Mouse (Mus musculus): ENCODE measurements around the gene Pdzd8. TPM values are rescaled to one million over a fixed set of nuclear protein-coding genes. Genes with fewer than 3 reads are reported as not detected.
A peak's percentile ranks its signal among the peaks of the same experiment; 100 is the strongest.

Gene Pdzd8
- polyA plus RNA-seq, 1 experiment from 2014 or later = 9.0 TPM

DNA sequence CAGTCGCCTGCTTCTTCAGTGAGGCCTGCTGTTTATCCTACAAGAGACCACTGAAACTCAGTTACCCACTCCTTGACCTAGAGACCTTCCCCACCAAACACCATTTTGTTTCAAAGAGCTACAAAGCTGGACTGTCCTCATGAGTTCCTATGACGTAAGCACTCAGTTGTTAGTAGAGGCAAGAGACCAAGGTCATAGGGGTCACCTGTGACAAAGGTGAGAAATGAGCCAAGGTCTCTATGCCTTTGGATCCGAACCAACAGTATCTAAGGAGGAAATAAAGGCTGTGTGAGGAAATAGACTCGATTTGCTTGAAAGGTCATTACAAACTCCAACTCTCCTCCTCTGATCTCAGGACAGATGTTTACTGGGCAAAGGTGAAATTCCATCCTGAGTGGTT lies 25.4 kb upstream of the Pdzd8 start:
- H3K4me3 ChIP-seq (replicated peaks) = no peak overlapping the region
- no peaks in the 10 kb centered on the region for H3K36me3 ChIP-seq
- H3K9me3 ChIP-seq (replicated peaks) = no peaks in the 10 kb centered on the region
- H3K4me2 ChIP-seq = no peak overlapping the region
- ATAC-seq (replicated peaks; ENCODE audit: low FRiP score) = no peak
- no peak overlapping the region for H3K27ac ChIP-seq
- WGBS = 81% methylated on average over 4 of the region's 4 CpGs
- no peak overlapping the region for H3K9ac ChIP-seq
- H3K27me3 ChIP-seq = no peaks in the 10 kb centered on the region
- no peaks in the 10 kb centered on the region for H3K4me1 ChIP-seq

DNA sequence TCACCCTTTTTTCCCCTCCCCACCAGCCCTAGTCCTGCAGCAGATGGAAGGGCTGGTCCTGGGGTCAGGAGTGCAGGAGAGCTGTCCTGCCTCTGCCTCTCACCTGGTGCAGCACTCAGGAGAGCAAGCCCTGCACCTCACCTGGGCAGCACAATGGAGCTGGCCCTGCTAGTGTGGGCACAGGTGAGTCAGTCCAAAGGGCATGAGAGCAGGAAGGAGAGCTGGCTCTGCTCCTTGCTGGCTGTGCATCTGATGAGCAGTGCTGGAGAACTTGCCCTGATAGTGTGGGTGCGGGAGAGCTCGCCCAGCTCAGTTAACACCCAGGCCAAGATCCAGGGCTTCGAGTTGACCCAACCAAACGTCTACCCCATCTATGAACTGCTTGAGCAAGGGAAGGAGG lies 22.3 kb upstream of the Pdzd8 start:
- no peaks in the 10 kb centered on the region for H3K4me1 ChIP-seq
- WGBS = 79% methylated on average over 4 of the region's 4 CpGs
- no peak overlapping the region for H3K4me2 ChIP-seq
- H3K36me3 ChIP-seq = no peaks in the 10 kb centered on the region
- H3K27me3 ChIP-seq = no peaks in the 10 kb centered on the region
- no peak overlapping the region for H3K9ac ChIP-seq
- no peak overlapping the region for H3K4me3 ChIP-seq (replicated peaks)
- H3K9me3 ChIP-seq (replicated peaks) = no peaks in the 10 kb centered on the region
- ATAC-seq (replicated peaks; ENCODE audit: low FRiP score) = no peak
- H3K27ac ChIP-seq = no peak overlapping the region

DNA sequence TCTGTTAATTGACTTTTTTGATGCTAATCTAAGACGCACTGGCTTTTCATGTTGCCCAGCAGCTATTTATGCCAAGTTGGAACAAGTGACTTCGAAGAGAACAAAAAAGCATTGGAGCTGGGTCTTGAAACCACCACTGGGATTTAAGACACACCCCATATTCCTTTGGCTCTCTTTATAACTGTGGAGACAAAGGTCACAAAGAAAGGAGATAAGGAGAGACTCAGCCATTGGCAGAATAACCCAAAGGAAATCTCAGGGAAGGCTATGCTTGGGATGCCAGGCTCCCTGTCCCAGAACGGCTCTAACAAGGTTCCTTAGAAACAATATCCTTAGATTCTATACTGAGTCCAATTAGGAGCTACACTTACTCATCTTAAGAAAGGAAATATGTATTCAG lies 21.1 kb upstream of the Pdzd8 start:
- no peaks in the 10 kb centered on the region for H3K9me3 ChIP-seq (replicated peaks)
- no peaks in the 10 kb centered on the region for H3K4me1 ChIP-seq
- no peak overlapping the region for H3K4me3 ChIP-seq (replicated peaks)
- no peak overlapping the region for H3K27ac ChIP-seq
- 73% methylated on average over 3 of the region's 3 CpGs for WGBS
- no peak overlapping the region for H3K4me2 ChIP-seq
- no peaks in the 10 kb centered on the region for H3K36me3 ChIP-seq
- no peaks in the 10 kb centered on the region for H3K27me3 ChIP-seq
- no peak overlapping the region for H3K9ac ChIP-seq
- ATAC-seq (replicated peaks; ENCODE audit: low FRiP score) = no peak

DNA sequence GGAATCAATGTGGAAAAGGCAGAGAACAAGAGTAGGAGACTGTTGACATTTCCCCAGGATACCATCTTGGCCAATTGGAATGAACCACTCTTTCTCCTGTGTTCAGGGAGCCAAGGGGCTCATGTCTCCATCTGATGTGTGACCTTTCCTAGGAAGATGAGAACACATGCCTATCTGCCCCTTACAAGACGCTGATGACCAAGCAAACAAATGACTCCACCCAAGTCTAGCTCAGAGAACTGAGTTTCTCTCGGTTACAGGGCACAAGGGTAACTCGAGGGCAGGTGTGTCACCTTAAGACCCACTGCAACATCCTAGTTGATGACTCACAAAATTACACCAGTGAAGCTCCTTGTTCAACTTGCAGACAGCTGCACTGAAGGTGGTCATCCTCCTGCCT lies 18.1 kb upstream of the Pdzd8 start:
- H3K4me3 ChIP-seq (replicated peaks) = no peak overlapping the region
- no peak overlapping the region for H3K27ac ChIP-seq
- WGBS = 86% methylated on average over 3 of the region's 3 CpGs
- H3K4me1 ChIP-seq = no peaks in the 10 kb centered on the region
- no peaks in the 10 kb centered on the region for H3K9me3 ChIP-seq (replicated peaks)
- no peak for ATAC-seq (replicated peaks; ENCODE audit: low FRiP score)
- H3K9ac ChIP-seq = no peak overlapping the region
- H3K36me3 ChIP-seq = no peaks in the 10 kb centered on the region
- H3K27me3 ChIP-seq = no peaks in the 10 kb centered on the region
- no peak overlapping the region for H3K4me2 ChIP-seq

DNA sequence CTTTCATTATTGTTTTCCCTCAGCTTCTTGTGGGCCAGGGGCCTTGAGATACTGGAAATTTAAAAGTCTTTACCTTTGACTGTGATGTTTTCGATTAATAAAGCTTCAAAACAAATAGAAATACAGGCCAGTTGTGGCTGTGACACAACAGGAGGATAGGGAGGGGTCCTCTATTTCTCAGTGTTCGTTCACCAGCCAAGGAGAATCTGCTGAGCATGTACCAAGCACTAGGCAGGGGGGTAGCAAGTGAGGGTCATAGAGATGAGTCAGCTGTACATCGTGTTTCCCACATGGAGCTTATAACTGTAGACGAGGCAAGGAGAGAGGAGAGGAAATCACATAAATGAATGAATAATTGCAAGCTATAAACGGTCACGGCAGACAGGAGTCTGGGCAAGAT lies 17.1 kb upstream of the Pdzd8 start:
- Histone ChIP-seq H3K27me3 (no peaks in the 10 kb centered on the region), H3K9ac (no peak overlapping the region), H3K4me2 (no peak overlapping the region), H3K4me1 (no peaks in the 10 kb centered on the region), H3K36me3 (no peaks in the 10 kb centered on the region), H3K9me3 (replicated peaks) (no peaks in the 10 kb centered on the region), H3K27ac (no peak overlapping the region), H3K4me3 (replicated peaks) (no peak overlapping the region)
- no peak for ATAC-seq (replicated peaks; ENCODE audit: low FRiP score)
- 65% methylated on average over 6 of the region's 6 CpGs for WGBS

DNA sequence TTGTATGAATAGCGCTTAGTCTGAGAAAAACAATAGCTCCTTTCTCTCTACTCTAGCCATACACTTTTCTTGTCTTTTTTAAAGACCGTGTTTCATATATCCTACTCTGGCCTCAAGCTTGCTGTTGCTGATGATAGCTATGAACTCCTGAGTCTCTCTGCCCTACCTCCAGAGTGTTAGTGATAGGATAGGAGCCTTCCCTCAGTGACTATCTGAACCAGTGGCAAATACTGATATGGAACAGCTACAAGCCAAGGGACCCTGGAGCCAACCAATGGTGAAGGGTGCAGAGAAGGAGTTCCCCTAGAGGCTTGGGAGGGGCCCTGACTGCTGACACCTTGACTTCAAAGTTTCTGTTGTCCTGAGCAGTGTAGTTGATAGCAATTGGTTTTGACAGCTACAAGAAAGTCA lies 14.9 kb upstream of the Pdzd8 start:
- no peaks in the 10 kb centered on the region for H3K27me3 ChIP-seq
- ATAC-seq (replicated peaks; ENCODE audit: low FRiP score) = peak; percentile 79
- WGBS = 72% methylated on average over 2 of the region's 2 CpGs

DNA sequence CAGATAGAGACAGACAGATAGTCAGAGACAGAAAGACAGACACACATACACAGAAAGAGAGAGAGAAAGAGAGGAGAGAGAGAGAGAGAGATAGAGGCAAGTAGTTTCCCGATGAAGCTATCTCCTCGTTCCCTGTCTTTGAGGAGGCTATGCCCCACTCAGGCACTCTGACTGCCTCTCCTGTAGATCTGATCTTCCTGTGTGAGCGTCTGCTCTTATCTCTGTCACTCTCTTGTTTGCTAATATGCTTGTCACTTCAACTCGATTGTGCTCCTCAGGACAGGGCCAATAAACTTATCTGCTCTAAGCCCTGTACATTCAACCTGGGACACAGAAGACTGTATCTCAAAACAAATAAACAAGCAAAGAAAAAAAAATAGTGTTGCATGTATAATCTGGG lies 13.6 kb upstream of the Pdzd8 start:
- Histone ChIP-seq H3K4me1 (no peaks in the 10 kb centered on the region), H3K9ac (no peak overlapping the region), H3K9me3 (replicated peaks) (no peaks in the 10 kb centered on the region), H3K27ac (no peak overlapping the region), H3K36me3 (no peaks in the 10 kb centered on the region), H3K4me2 (no peak overlapping the region), H3K4me3 (replicated peaks) (no peak overlapping the region), H3K27me3 (no peaks in the 10 kb centered on the region)
- 72% methylated on average over 4 of the region's 4 CpGs for WGBS
- no peak; the same call in 1 of the 2 replicates for ATAC-seq (replicated peaks; ENCODE audit: low FRiP score)

More for the DNA sequence above, 14.9 kb upstream of the Pdzd8 start:
- H3K4me2 ChIP-seq = no peak overlapping the region
- no peaks in the 10 kb centered on the region for H3K4me1 ChIP-seq
- no peak overlapping the region for H3K4me3 ChIP-seq (replicated peaks)
- no peak overlapping the region for H3K9ac ChIP-seq
- no peak overlapping the region for H3K27ac ChIP-seq
- H3K9me3 ChIP-seq (replicated peaks) = no peaks in the 10 kb centered on the region
- H3K36me3 ChIP-seq = no peaks in the 10 kb centered on the region

DNA sequence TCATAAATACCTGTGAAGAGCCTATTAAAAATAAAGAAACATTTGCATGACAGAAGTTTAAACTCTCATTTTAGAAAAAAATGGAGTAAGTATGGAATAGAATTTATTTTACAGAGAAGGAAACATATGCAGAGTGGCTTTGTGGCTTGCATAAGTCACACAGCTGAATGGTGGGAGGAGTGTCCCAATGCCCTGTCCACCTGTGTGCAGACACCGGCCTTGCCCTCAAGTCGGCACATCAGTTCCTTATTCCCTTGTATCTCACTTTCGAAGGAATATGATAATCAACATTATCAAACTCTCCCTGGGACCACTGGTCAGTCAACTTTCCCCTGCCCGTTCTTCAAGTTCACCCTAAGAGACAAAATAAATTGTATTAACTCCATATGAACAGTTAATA lies 12.3 kb upstream of the Pdzd8 start:
- 85% methylated on average over 4 of the region's 4 CpGs for WGBS
- ATAC-seq (replicated peaks; ENCODE audit: low FRiP score) = no peak
- Histone ChIP-seq H3K9ac (no peak overlapping the region), H3K4me1 (no peaks in the 10 kb centered on the region), H3K4me2 (no peak overlapping the region), H3K27me3 (no peaks in the 10 kb centered on the region), H3K27ac (no peak overlapping the region), H3K36me3 (no peaks in the 10 kb centered on the region), H3K9me3 (replicated peaks) (no peaks in the 10 kb centered on the region), H3K4me3 (replicated peaks) (no peak overlapping the region)

DNA sequence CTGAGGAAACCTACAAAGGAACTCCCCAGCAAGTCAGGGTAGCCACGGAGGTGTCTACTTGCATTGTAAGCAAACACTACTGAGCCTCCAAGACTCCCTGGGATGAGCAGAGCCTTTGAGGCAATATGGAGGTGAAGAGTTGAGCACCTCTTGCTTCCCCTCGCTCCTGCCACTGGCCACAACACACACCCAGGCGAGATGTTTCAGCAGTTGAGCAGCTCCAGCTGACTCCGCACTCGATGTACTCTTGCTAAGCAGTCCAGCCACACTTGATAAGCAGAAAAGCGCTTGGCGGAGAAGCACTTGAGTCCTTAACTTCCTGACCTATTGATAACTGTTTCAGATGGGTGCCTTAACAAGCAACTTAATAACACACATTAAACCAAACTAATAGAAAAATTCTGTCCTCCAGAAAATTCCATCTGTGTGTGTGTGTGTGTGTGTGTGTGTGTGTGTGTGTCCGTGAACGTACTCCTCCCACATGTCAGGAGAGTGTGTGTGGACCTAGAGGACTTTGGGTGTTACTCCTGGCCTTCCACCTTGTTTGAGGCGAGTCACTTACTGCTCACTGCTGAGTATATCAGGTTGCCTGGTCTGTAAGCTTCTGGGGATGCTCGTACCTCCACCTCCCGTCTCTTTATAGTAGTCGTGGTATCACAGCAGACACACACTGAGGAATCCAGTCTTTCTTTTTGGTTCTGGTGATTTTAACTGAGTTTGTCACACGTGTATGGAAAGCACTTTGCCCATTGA lies 11.4 kb upstream of the Pdzd8 start:
- Histone ChIP-seq H3K4me1 (no peaks in the 10 kb centered on the region), H3K36me3 (no peaks in the 10 kb centered on the region), H3K9ac (no peak overlapping the region), H3K27ac (no peak overlapping the region), H3K9me3 (replicated peaks) (no peaks in the 10 kb centered on the region), H3K27me3 (no peaks in the 10 kb centered on the region), H3K4me3 (replicated peaks) (no peak overlapping the region), H3K4me2 (no peak overlapping the region)
- ATAC-seq (replicated peaks; ENCODE audit: low FRiP score) = no peak
- 63% methylated on average over 14 of the region's 14 CpGs for WGBS

DNA sequence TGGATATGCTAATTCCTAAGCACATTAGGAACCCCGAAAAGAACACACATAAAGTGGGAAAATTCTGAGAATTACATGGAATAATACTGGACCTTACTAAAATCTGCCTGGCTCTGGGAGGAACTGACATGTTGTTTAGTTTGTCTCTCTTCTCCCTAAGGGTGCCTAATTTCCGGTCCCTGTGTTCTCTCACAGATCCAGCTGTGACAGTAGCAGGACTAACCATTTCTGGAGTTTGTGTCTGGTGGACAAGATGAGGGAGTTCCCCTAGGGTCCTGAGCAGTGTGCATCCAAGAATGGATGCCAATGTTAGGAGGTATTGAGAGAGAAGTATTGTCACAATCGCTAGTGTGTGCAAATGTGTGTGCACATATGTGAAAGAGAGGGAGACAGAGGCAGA lies 10.8 kb upstream of the Pdzd8 start:
- 76% methylated on average over 3 of the region's 3 CpGs for WGBS
- ATAC-seq (replicated peaks; ENCODE audit: low FRiP score) = no peak
- Histone ChIP-seq H3K4me2 (no peak overlapping the region), H3K27ac (no peak overlapping the region), H3K9ac (no peak overlapping the region), H3K4me3 (replicated peaks) (no peak overlapping the region), H3K9me3 (replicated peaks) (no peaks in the 10 kb centered on the region), H3K36me3 (no peaks in the 10 kb centered on the region), H3K27me3 (no peaks in the 10 kb centered on the region), H3K4me1 (no peaks in the 10 kb centered on the region)

DNA sequence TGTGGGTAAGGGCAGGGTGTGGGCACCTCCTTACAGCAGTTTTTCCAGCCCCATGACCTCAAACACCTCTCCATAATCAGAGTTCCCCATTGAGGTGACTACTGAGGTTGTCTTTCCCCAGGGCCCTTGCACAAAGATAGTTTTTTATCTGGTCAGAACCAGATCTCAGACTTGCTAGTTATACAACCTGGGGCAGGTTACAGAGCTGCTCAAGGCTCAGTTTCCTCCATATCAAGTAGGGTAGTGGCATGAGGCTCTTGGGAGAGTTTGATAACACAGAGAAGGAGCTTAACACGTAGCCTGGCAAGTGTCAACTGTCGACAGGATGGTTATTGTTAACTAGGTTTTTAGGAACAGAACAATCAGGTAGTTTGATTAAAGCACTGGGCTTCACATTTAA lies 9.3 kb upstream of the Pdzd8 start:
- ATAC-seq (replicated peaks; ENCODE audit: low FRiP score) = no peak

DNA sequence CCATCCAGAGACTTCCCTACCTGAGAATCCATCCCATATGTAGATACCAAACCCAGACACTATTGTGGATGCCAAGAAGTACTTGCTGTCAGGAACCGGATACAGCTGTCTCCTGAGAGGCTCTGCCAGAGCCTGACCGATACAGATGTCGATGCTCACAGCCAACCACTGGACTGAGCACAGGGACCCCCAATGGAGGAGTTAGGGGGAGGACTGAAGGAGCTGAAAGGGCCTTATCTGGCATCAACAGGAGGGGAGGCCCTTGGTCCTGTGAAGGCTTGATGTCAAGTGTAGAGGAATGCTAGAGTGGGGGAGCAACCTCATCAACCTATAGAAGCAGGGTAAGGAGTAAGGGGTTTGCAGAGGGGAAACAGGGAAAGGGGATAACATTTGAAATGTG lies 7.2 kb upstream of the Pdzd8 start:
- H3K36me3 ChIP-seq = no peaks in the 10 kb centered on the region
- no peaks in the 10 kb centered on the region for H3K4me1 ChIP-seq
- 66% methylated on average over 3 of the region's 3 CpGs for WGBS
- no peak overlapping the region for H3K9ac ChIP-seq
- H3K4me2 ChIP-seq = no peak overlapping the region
- no peak for ATAC-seq (replicated peaks; ENCODE audit: low FRiP score)
- no peaks in the 10 kb centered on the region; the same call in 1 of the 2 replicates for H3K9me3 ChIP-seq (replicated peaks)
- H3K27ac ChIP-seq = no peak overlapping the region
- no peak overlapping the region for H3K4me3 ChIP-seq (replicated peaks)
- no peaks in the 10 kb centered on the region for H3K27me3 ChIP-seq

More for the DNA sequence above, 9.3 kb upstream of the Pdzd8 start:
- Histone ChIP-seq H3K4me3 (replicated peaks) (no peak overlapping the region), H3K36me3 (no peaks in the 10 kb centered on the region), H3K9me3 (replicated peaks) (no peaks in the 10 kb centered on the region), H3K9ac (no peak overlapping the region), H3K4me1 (no peaks in the 10 kb centered on the region), H3K27me3 (no peaks in the 10 kb centered on the region), H3K27ac (no peak overlapping the region), H3K4me2 (no peak overlapping the region)
- WGBS = 61% methylated on average over 2 of the region's 2 CpGs

Measured in kidney, embryonic 15.5 days (tissue).